Mouse (Mus musculus) E14TG2a.4 (cell line): ENCODE measurements at regions not wholly inside any gene's neighbourhood (a gene's known extent, or its start where the extent isn't known, plus 50 kb on each side); places are given as distances from the start of the nearest gene placed in this dataset.

Source experiments
- CTCF ChIP-seq: conservative IDR thresholded peaks from 2 replicates; pipeline ENCODE4 v1.5.1; 2014; ENCODE audit warnings: low read length
- NANOG ChIP-seq: IDR thresholded peaks from 2 replicates; pipeline ENCODE4 v1.6.1; 2014; ENCODE audit warnings: borderline replicate concordance, low read length, mixed read lengths

DNA sequence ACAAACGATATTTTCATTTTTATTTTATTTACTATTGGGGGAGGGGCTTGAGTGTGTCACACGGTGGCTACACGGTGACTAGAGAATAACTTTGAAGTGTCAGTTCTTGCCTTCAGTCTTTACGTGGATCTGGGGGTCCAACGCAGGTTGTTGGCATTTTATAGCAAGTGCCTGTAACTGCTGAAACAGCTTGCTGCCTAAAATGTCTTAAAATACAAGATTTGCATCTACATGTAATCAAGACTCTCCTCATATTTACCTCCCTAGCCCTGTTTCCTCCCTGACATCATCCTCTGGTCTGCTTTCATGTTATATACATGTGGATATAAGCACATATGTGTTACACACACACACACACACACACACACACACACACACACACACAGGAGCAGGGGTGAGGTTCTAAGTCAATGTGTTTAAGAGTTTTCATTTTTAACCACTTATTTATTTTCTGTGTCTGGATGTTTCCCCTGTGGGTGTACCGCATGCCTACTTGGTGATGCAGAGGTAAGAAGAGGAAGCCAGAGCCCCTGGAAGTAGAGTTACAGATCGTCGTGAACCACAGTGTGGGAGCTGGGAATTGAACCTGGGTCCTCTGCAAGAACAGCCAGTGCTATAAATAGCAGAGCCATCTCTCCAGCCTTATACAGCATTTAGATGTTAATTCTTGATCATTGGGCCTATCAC lies 119.5 kb upstream of the Cpsf6 start:
- TF ChIP-seq CTCF, result no peak
- TF ChIP-seq NANOG, result no peak
